Mouse (Mus musculus) MEL (cell line): ENCODE data around the gene Nudt17. TPM values are rescaled to one million over a fixed set of nuclear protein-coding genes. Genes with fewer than 3 reads are reported as not detected.

Source experiments
- DNase-seq: peaks from one replicate; pipeline ENCODE4 v3.0.0; 2011; ENCODE audit warnings: low read depth, low spot score
- H3K27ac ChIP-seq: 2 replicates; pipeline ENCODE4 v1.5.1; 2012; ENCODE audit warnings: low read depth, mild to moderate bottlenecking, control low read depth, low read length, moderate library complexity; ENCODE audit not compliant: control insufficient read depth
- H3K27me3 ChIP-seq, 2 experiments: fragments of 150-350 bp in 1 of 2; sonication (generic) in 1 of 2; 2 replicates each; pipeline ENCODE4 v1.6.1; 2012; ENCODE audit warnings: low read length in 2 of 2, mild to moderate bottlenecking in 2 of 2, improper control_type of control experiment in 1 of 2, moderate library complexity in 1 of 2; ENCODE audit not compliant: insufficient read depth in 2 of 2, control insufficient read depth in 1 of 2
- H3K36me3 ChIP-seq, 2 experiments: 2 replicates each; pipeline ENCODE4 v1.6.1; 2012 to 2014; ENCODE audit warnings: low read length in 2 of 2, improper control_type of control experiment in 1 of 2, inconsistent platforms in 1 of 2, mild to moderate bottlenecking in 1 of 2; ENCODE audit not compliant: insufficient read depth in 2 of 2, control insufficient read depth in 1 of 2
- H3K4me1 ChIP-seq, 2 experiments: fragments of 150-350 bp in 1 of 2; sonication (generic) in 1 of 2; 2 replicates each; pipeline ENCODE4 v1.6.1; 2012; ENCODE audit warnings: low read length in 2 of 2, improper control_type of control experiment in 1 of 2, mild to moderate bottlenecking in 1 of 2; ENCODE audit not compliant: insufficient read depth in 2 of 2, control insufficient read depth in 1 of 2
- H3K4me3 ChIP-seq, 2 experiments: fragments of 150-350 bp in 1 of 2; sonication (generic) in 1 of 2; 2 replicates each; pipeline ENCODE4 v1.5.1; 2012; ENCODE audit warnings: low read depth in 2 of 2, low read length in 2 of 2, mild to moderate bottlenecking in 2 of 2, moderate library complexity in 2 of 2, control low read depth in 1 of 2, improper control_type of control experiment in 1 of 2; ENCODE audit not compliant: control insufficient read depth in 1 of 2, insufficient read depth in 1 of 2
- H3K79me2 ChIP-seq: 2 replicates; pipeline ENCODE4 v1.6.1; 2012; ENCODE audit warnings: mild to moderate bottlenecking, low read length, moderate library complexity; ENCODE audit not compliant: control insufficient read depth, poor library complexity, insufficient read depth
- H3K9ac ChIP-seq: 2 replicates; pipeline ENCODE4 v1.6.1; 2012; ENCODE audit warnings: low read depth, mild to moderate bottlenecking, control low read depth, low read length, moderate library complexity; ENCODE audit not compliant: control insufficient read depth, poor library complexity, severe bottlenecking
- H3K9me3 ChIP-seq: fragments of 150-350 bp; sonication (generic); replicated peaks from 2 replicates; pipeline ENCODE4 v1.6.1; 2012; ENCODE audit warnings: mild to moderate bottlenecking, low read length, improper control_type of control experiment, moderate library complexity; ENCODE audit not compliant: insufficient read depth
- BHLHE40 ChIP-seq: IDR thresholded peaks from 2 replicates; pipeline ENCODE4 v1.6.1; 2012; ENCODE audit warnings: low read depth, mild to moderate bottlenecking, inconsistent platforms, low read length, improper control_type of control experiment, borderline replicate concordance
- CHD1 ChIP-seq: IDR thresholded peaks from 2 replicates; pipeline ENCODE4 v1.6.1; 2012; ENCODE audit warnings: low read depth, mild to moderate bottlenecking, inconsistent platforms, low read length, improper control_type of control experiment
- CHD2 ChIP-seq: IDR thresholded peaks from 2 replicates; pipeline ENCODE4 v1.6.1; 2011; ENCODE audit warnings: low read length, improper control_type of control experiment
- ELF1 ChIP-seq: IDR thresholded peaks from 2 replicates; pipeline ENCODE4 v1.6.1; 2014; ENCODE audit warnings: low read depth, mild to moderate bottlenecking, inconsistent platforms, low read length, improper control_type of control experiment, moderate library complexity
- GABPA ChIP-seq: IDR thresholded peaks from 2 replicates; pipeline ENCODE4 v1.6.1; 2012; ENCODE audit warnings: low read depth, mild to moderate bottlenecking, inconsistent platforms, low read length, improper control_type of control experiment, moderate library complexity
- GATA1 ChIP-seq: IDR thresholded peaks from 2 replicates; pipeline ENCODE4 v1.6.1; 2011; ENCODE audit warnings: low read depth, low read length, improper control_type of control experiment
- HCFC1 ChIP-seq: IDR thresholded peaks from 2 replicates; pipeline ENCODE4 v1.6.1; 2012; ENCODE audit warnings: low read depth, mild to moderate bottlenecking, inconsistent platforms, low read length, improper control_type of control experiment, moderate library complexity
- JUND ChIP-seq: IDR thresholded peaks from 2 replicates; pipeline ENCODE4 v1.6.1; 2011; ENCODE audit warnings: low read depth, mild to moderate bottlenecking, improper control_type of control experiment, low read length
- KAT2A ChIP-seq: conservative IDR thresholded peaks from 2 replicates; pipeline ENCODE4 v1.6.1; 2012; ENCODE audit warnings: low read depth, low read length, improper control_type of control experiment, inconsistent platforms
- MAFK ChIP-seq: IDR thresholded peaks from 2 replicates; pipeline ENCODE4 v1.6.1; 2011; ENCODE audit warnings: low read depth, mild to moderate bottlenecking, low read length, improper control_type of control experiment, borderline replicate concordance
- MAX ChIP-seq: IDR thresholded peaks from 2 replicates; pipeline ENCODE4 v1.6.1; 2011; ENCODE audit warnings: low read length, improper control_type of control experiment
- MEF2A ChIP-seq: IDR thresholded peaks from 2 replicates; pipeline ENCODE4 v1.6.1; 2014; ENCODE audit warnings: low read depth, mild to moderate bottlenecking, inconsistent platforms, low read length, improper control_type of control experiment; ENCODE audit not compliant: poor library complexity, insufficient replicate concordance, severe bottlenecking; ENCODE audit errors: extremely low read depth
- MYB ChIP-seq: IDR thresholded peaks from 2 replicates; pipeline ENCODE4 v1.6.1; 2011; ENCODE audit warnings: mild to moderate bottlenecking, low read depth, low read length, improper control_type of control experiment
- MYC ChIP-seq: IDR thresholded peaks from 2 replicates; pipeline ENCODE4 v1.6.1; 2011; ENCODE audit warnings: low read depth, mild to moderate bottlenecking, low read length, improper control_type of control experiment, moderate library complexity
- NRF1 ChIP-seq: IDR thresholded peaks from 2 replicates; pipeline ENCODE4 v1.6.1; 2014; ENCODE audit warnings: low read depth, mild to moderate bottlenecking, inconsistent platforms, low read length, improper control_type of control experiment, moderate library complexity; ENCODE audit not compliant: poor library complexity, insufficient read depth, severe bottlenecking
- POLR2A ChIP-seq, 2 experiments: IDR thresholded peaks; 2 replicates each; pipeline ENCODE4 v1.6.1; 2011 to 2012; ENCODE audit warnings: low read length in 2 of 2, mild to moderate bottlenecking in 2 of 2, control low read depth in 1 of 2, improper control_type of control experiment in 1 of 2, low read depth in 1 of 2, moderate library complexity in 1 of 2; ENCODE audit not compliant: control insufficient read depth in 1 of 2, insufficient read depth in 1 of 2, poor library complexity in 1 of 2
- POLR2AphosphoS2 ChIP-seq: IDR thresholded peaks from 2 replicates; pipeline ENCODE4 v1.6.1; 2011; ENCODE audit warnings: low read length, improper control_type of control experiment
- POLR2AphosphoS5 ChIP-seq: IDR thresholded peaks from 2 replicates; pipeline ENCODE4 v1.6.1; 2012; ENCODE audit warnings: low read depth, borderline replicate concordance, mild to moderate bottlenecking, inconsistent platforms, low read length, moderate library complexity, mixed read lengths
- SIN3A ChIP-seq: IDR thresholded peaks from 2 replicates; pipeline ENCODE4 v1.6.1; 2012; ENCODE audit warnings: low read length, improper control_type of control experiment, inconsistent platforms
- USF1 ChIP-seq: IDR thresholded peaks from 2 replicates; pipeline ENCODE4 v1.6.1; 2014; ENCODE audit warnings: low read depth, mild to moderate bottlenecking, inconsistent platforms, low read length, improper control_type of control experiment, moderate library complexity
- USF2 ChIP-seq, 2 experiments: IDR thresholded peaks; 2 replicates each; pipeline ENCODE4 v1.6.1; 2011 to 2012; ENCODE audit warnings: improper control_type of control experiment in 2 of 2, low read length in 2 of 2, borderline replicate concordance in 1 of 2, inconsistent platforms in 1 of 2, low read depth in 1 of 2, mild to moderate bottlenecking in 1 of 2; ENCODE audit not compliant: insufficient read depth in 1 of 2
- ZC3H11A ChIP-seq: IDR thresholded peaks from 2 replicates; pipeline ENCODE4 v1.6.1; 2012; ENCODE audit warnings: low read depth, mild to moderate bottlenecking, inconsistent platforms, low read length, improper control_type of control experiment
- ZMIZ1 ChIP-seq: IDR thresholded peaks from 2 replicates; pipeline ENCODE4 v1.6.1; 2012; ENCODE audit warnings: low read depth, mild to moderate bottlenecking, inconsistent platforms, low read length, improper control_type of control experiment, moderate library complexity
- polyA plus RNA-seq, 2 experiments: library from polyadenylated mRNA; stranded (reverse) in 1 of 2; unstranded in 1 of 2; fragments of >175 nt in 1 of 2; fragments of >200 nt in 1 of 2; gene quantifications; 2 replicates each; pipeline versions ENCODE4 v1.2.1 to v1.2.4; 2012; ENCODE audit warnings: low replicate concordance in 2 of 2, low read depth in 1 of 2; ENCODE audit not compliant: insufficient read length in 2 of 2, insufficient read depth in 1 of 2, missing spikeins in 1 of 2
- total RNA-seq: library from RNA; depleted of rRNA; stranded (reverse); fragments of 300-350 nt; gene quantifications from 2 replicates; pipeline ENCODE4 v1.2.3, GENCODE M21; 2012

Nudt17 gene
- total and polyA plus RNA-seq, 3 experiments: 2.7 to 6.5 TPM; not detected in 1

GRCm38 (mm10) chr3:96675171-96675570 lies 33.2 kb downstream of the Nudt17 start (continued):
- TF ChIP-seq ELF1: peak; percentile 76
- TF ChIP-seq MAFK: no peak
- no peak; the same call in 1 of the 2 replicates for TF ChIP-seq GATA1
- TF ChIP-seq CHD1: no peak
- TF ChIP-seq MEF2A: no peak
- TF ChIP-seq ZC3H11A: no peak
- no peak for TF ChIP-seq MYB
- no peak for TF ChIP-seq JUND
- TF ChIP-seq, all 39 proteins: peak for 8

- no peak for TF ChIP-seq MYC
- TF ChIP-seq USF1: no peak
- no peak overlapping the region for H3K4me3 ChIP-seq
- H3K4me1 ChIP-seq: peaks cover 15 to 35% of the 10 kb centered on the region in 2 experiments
- no peak for DNase-seq
- H3K36me3 ChIP-seq: peaks cover 0 to 33% of the 10 kb centered on the region in 2 experiments; a peak in 2 of 4 replicates
- H3K79me2 ChIP-seq: no peaks in the 10 kb centered on the region; the same call in 1 of the 2 replicates
- no peak overlapping the region for H3K9ac ChIP-seq
- no peaks in the 10 kb centered on the region for H3K9me3 ChIP-seq
- H3K27me3 ChIP-seq: no peaks in the 10 kb centered on the region
- no peak overlapping the region for H3K27ac ChIP-seq
Measured at GRCm38 (mm10) chr3:96674442-96674841, 33.9 kb downstream of the Nudt17 start.

GRCm38 (mm10) chr3:96673514-96673913 lies 34.8 kb downstream of the Nudt17 start:
- H3K36me3 ChIP-seq: peaks cover 0 to 27% of the 10 kb centered on the region in 2 experiments; a peak in 2 of 4 replicates
- DNase-seq: no peak
- H3K9ac ChIP-seq: no peak overlapping the region
- H3K79me2 ChIP-seq: no peaks in the 10 kb centered on the region; the same call in 1 of the 2 replicates
- no peak overlapping the region for H3K27ac ChIP-seq
- no peaks in the 10 kb centered on the region for H3K9me3 ChIP-seq
- TF ChIP-seq POLR2AphosphoS2: no peak
- no peak for TF ChIP-seq KAT2A
- no peak for TF ChIP-seq HCFC1
- no peak for TF ChIP-seq GABPA
- TF ChIP-seq NRF1: no peak
- no peak for TF ChIP-seq SIN3A
- TF ChIP-seq MYB: no peak
- TF ChIP-seq ZMIZ1: no peak
- no peak for TF ChIP-seq MAX
- TF ChIP-seq ZC3H11A: no peak
- no peak for TF ChIP-seq CHD1
- no peak for TF ChIP-seq MYC
- TF ChIP-seq USF2 (IDR thresholded peaks at IDR 0.05; ENCODE audit: borderline replicate concordance in 1 of 2, insufficient read depth in 1 of 2, low read depth in 1 of 2, low read length in 2 of 2): no peak
- TF ChIP-seq POLR2AphosphoS5: no peak
- TF ChIP-seq CHD2: no peak
- no peak for TF ChIP-seq BHLHE40
- TF ChIP-seq POLR2A (IDR thresholded peaks at IDR 0.05; ENCODE audit: control insufficient read depth in 1 of 2, insufficient read depth in 1 of 2, low read depth in 1 of 2, low read length in 2 of 2, poor library complexity in 1 of 2): no peak
- peaks cover 7 to 26% of the 10 kb centered on the region in 2 experiments for H3K4me1 ChIP-seq
- H3K4me3 ChIP-seq: no peak overlapping the region
- no peaks in the 10 kb centered on the region for H3K27me3 ChIP-seq
